Mouse (Mus musculus): ENCODE data around the gene Nudt1.

DNA sequence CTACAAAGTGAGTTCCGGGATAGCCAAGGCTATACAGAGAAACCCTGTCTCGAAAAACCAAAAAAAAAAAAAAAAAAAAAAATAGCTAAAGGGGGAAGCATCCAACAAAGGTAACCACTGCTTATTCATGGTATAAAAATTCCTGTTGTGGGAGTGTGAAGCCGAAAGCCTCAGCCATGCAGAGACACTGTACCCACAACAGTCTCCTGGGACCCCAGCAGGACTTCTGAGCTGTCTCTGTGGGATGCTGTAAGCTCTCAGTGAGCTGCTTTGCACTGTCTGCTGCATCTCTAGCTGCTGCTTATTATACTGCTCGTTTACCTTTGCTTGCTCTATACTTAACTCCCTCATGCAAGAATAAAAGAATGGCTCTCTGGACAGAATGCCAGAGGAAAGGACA, 23.2 kb upstream of the Nudt1 start:
- TF ChIP-seq CTCF (conservative IDR thresholded peaks at IDR 0.05; ENCODE audit: low read length) = no peak
- TF ChIP-seq NANOG (IDR thresholded peaks at IDR 0.05; ENCODE audit: borderline replicate concordance, low read length) = no peak
- no peak for TF ChIP-seq POU5F1 (IDR thresholded peaks at IDR 0.05; ENCODE audit: borderline replicate concordance, low read length)
